Mouse (Mus musculus) heart, postnatal 36 days (tissue): ENCODE measurements at regions not wholly inside any gene's neighbourhood (a gene's known extent, or its start where the extent isn't known, plus 50 kb on each side); places are given as distances from the start of the nearest gene placed in this dataset.

ENCODE experiments used
- DNase-seq, 2 experiments: peaks; one replicate each; pipeline ENCODE4 v3.0.0; 2021 to 2022
- intact Hi-C: fragments of 180-260 bp; cut with DNase I; formaldehyde crosslinking; loops from one replicate; pipeline ENCODE4 v1.15.1; 2025

- DNase-seq = no peak
- intact Hi-C loops = loop anchor here (10.0 kb wide), 1 partner anchor 482 kb away; no protein-coding TSS in a partner anchor
These were observed 356.1 kb upstream of the Prox1 start for GRCm38 (mm10) chr1:190526634-190527033.

- intact Hi-C loops = loop anchor here (10.0 kb wide), 1 partner anchor 481 kb away; no protein-coding TSS in a partner anchor
These were observed 355.5 kb upstream of the Prox1 start for GRCm38 (mm10) chr1:190526046-190526445.

GRCm38 (mm10) chr1:190500106-190500505 is 329.6 kb upstream of the Prox1 start:
- no peak for DNase-seq
- intact Hi-C loops = no loop called here

More at GRCm38 (mm10) chr1:190526046-190526445, 355.5 kb upstream of the Prox1 start:
- DNase-seq = no peak

DNA sequence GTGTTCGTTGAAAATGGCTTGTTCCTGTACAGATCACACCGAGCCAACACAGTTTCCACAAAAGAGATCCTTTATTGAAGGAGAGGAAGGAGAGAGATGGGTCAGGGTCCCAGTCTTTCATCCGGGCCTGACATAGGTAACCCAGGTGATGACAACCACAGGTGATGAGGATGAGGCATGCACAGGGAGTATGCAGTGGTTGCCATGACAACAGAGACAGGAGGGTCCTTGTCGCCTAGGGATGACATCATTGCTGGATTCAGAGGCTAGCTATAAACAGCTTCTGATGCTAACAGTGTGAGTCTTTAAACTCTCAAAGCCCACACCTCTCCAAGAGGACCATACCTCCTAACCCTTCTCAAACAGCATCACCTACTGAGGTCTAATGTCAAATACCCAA is 327.0 kb upstream of the Prox1 start:
- intact Hi-C loops = no loop called here
- no peak for DNase-seq

GRCm38 (mm10) chr1:190495741-190496520 is 325.4 kb upstream of the Prox1 start:
- DNase-seq = no peak
- intact Hi-C loops = no loop called here

DNA sequence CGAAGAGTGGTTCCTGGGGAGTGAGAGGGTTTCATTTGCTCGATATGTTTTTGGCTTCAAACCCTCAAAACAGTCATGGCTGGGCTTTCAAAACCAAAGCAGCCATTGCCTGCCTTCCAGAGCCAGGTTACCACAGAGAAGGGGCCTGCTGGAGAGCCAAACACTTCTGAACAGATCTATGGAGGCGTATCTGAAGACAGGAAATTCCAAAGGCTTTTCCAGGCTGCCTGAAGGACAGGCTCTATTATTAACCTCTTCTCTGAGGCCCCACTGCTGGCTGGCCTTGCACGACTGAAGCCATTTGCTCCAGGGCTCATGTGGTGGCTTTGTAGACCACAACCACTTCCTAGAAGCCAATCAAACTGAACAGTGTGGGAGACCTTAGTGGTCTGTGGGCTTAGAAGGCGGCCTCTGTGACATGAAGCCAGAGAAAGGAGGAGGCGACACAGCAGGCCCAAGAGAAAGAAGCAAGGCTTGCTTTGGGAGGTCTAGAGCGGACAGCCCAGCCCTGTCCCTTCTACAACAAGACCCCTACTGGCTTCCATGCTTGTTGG is 316.1 kb upstream of the Prox1 start:
- intact Hi-C loops = no loop called here
- no peak for DNase-seq

DNA sequence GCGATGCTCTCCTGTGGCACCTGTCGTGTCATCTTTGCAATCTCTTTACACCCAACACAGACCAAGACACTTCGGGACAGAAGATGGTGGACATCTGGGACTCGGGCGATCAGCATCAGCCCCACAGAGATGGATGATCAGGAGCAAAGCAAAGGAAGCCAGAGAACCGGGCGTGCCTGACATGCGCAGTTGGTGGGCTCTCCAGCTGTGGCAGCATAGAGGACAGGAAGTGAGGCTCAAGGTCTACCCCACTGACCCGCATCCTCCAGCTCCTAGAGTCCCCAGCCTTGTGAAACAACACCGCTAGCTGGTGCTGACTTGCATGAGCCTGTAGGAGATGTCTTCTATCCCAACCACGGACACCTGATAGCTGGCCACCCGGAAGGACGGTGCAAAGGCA is 312.9 kb upstream of the Prox1 start:
- intact Hi-C loops = no loop called here
- no peak for DNase-seq

GRCm38 (mm10) chr1:190481071-190481470 is 310.6 kb upstream of the Prox1 start:
- intact Hi-C loops = no loop called here
- DNase-seq = no peak

DNA sequence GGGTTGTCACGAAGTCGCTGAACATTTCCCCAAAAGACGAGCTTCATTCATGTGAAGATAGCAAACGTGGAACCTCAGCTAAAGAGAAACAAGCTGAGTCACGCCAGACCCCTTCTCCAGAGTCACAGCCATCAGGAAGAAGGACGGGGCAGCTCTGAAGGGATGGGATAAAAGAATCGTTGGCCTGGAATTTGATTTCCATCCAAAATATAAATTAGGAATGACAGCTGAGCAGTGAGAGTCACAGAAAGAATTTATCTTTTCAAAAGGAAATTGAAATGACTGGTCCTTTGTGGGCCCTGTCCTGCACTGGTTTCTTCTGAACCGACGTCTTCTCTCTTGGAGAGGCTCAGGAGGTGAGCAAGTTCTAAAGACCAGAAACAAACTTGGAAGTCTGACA is 310.1 kb upstream of the Prox1 start:
- intact Hi-C loops = no loop called here

GRCm38 (mm10) chr1:190472761-190473160 is 302.2 kb upstream of the Prox1 start:
- intact Hi-C loops = no loop called here
- peak; percentile 5 to 7 for DNase-seq

More for the DNA sequence above, 310.1 kb upstream of the Prox1 start:
- no peak for DNase-seq

- no peak for DNase-seq
These were observed 299.8 kb upstream of the Prox1 start for GRCm38 (mm10) chr1:190470336-190470735.

DNA sequence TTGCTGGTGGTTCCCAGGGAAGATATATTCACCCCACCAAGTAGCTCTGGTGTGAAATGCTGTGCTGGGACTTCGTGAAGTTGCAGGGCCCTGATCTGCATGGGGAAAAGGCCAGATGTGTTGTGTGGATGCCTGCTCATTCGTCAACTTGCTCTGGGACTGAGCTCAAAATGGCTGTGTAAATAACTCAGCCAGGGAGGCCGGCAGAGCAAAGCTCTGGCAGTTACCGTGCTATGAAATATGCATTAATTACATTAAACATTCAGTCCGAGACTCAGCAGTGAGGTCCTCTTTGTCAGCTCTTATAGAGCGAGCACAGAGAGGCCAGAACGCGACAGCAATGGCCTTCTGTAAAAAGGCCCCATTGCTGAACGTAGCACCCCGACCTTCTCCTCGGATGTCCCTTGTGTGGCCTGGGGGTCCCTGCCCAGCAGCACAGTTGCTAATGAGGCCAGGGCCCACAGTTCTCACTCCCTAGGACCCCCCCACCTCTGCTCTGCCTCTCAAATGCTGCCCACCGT is 287.1 kb upstream of the Prox1 start:
- no peak for DNase-seq
- intact Hi-C loops = no loop called here

More at GRCm38 (mm10) chr1:190470336-190470735, 299.8 kb upstream of the Prox1 start:
- intact Hi-C loops = no loop called here

- intact Hi-C loops = no loop called here
- DNase-seq = no peak
These were observed 283.0 kb upstream of the Prox1 start for GRCm38 (mm10) chr1:190453549-190453948.

- DNase-seq = no peak
- intact Hi-C loops = no loop called here
These were observed 281.8 kb upstream of the Prox1 start for GRCm38 (mm10) chr1:190452115-190452842.

DNA sequence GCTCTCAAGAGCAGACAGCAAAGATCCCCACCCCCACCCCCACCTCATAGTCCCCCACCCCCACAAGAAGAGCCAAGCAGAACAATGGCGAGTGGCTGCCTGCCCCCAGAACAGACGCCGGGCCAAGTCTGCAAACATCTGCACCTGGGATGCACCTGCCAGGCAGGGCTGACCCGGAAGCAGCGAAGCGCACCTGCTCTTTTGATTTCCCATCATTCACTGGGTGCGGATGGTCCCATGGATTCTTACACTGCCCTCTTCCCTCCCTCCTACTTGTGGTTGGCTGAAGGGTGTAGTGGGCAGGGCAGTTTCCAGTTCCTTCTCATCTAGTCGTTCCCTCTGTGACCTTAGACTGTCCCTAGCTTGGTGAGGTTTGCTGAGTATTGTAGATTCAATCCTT is 277.7 kb upstream of the Prox1 start:
- intact Hi-C loops = loop anchor here (5.0 kb wide), 1 partner anchor 406 kb away; no protein-coding TSS in a partner anchor
- no peak for DNase-seq

DNA sequence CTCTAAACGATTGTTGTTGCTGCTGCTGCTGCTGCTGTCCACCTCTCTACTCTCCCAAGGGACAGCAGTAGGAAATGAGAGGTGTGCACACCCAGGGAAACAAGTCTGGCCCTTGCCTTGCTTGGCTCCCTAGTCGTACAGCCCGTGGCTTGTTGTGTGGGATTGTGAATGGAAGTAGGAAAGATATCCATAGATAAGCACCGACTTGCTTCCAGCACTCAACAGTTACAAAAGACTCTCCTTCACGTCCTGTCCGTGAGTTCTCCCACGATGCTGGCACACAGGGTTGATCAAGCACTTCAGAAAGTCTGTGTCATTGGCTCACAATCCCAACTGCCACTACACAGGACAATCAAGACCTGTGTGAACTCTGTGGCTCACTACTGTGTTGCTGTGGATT is 276.7 kb upstream of the Prox1 start:
- intact Hi-C loops = loop anchor here (5.0 kb wide), 1 partner anchor 405 kb away; no protein-coding TSS in a partner anchor
- DNase-seq = no peak

- intact Hi-C loops = loop anchor here (5.0 kb wide), 1 partner anchor 404 kb away; no protein-coding TSS in a partner anchor
- DNase-seq = no peak
These were observed 276.2 kb upstream of the Prox1 start for GRCm38 (mm10) chr1:190446676-190447075.

DNA sequence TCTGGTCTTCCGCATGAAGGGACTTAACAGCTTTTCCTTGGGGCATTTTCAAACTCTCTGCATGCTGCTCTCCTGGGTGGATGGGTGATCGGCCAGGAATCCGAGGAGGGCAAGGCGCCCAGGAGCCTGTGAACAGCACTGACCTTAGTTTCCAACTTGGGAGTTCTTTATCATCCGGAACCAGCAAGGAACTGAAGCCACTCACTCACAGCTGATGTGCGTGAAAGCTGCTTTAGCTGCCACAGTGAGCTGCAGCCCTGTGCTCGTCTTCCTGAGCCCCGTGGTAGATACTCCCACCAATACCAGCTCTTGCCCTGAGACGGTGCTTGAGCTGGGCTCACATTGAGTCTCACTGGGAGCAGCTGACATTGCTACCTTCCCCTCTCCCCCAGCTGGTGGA is 273.9 kb upstream of the Prox1 start:
- DNase-seq = no peak
- intact Hi-C loops = no loop called here

DNA sequence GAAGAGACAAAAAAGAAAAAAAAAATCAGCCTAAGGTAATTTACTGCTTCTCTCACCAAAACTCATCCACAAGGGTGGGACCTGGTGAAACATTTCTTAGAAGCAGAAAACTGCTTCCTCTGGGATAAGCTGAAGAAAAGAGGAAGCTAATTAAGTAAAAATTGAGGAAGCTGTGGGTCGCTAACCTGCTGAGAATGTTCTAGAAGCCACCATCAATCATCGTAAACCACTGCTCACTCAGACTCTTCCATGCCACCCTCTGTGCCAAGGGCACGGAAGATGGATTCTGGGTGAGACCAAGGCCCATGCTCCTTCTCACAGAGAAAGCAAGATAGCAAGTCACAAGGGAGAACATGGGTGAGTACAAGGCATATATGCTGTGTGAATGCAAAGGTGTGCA is 272.7 kb upstream of the Prox1 start:
- intact Hi-C loops = no loop called here
- no peak for DNase-seq

DNA sequence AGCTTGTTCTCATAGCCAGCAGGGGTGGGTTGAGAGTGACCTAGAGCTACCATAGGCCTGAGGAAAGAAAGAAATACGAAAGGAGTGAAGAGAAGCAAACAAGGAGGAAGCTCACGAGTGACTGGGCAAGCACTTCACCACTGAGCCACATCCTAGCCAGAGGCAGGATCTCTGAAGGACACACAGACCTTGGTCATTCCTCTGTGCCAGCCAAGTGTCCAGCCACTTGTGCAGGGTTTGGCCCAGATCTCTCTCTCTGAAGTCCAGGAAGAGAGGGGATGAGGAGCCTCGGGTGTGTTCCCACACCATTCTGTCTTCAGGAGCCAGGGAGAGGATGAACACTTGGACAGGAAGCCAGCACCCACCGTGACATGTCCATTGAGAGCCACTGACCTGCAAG is 271.7 kb upstream of the Prox1 start:
- intact Hi-C loops = no loop called here
- DNase-seq = no peak

GRCm38 (mm10) chr1:190438789-190439188 is 268.3 kb upstream of the Prox1 start:
- intact Hi-C loops = no loop called here
- DNase-seq = no peak
